Mouse (Mus musculus): Measurements from ENCODE around the gene Ccdc90b. TPM values are rescaled to one million over a fixed set of nuclear protein-coding genes. Genes with fewer than 3 reads are reported as not detected.

Ccdc90b gene
- polyA plus RNA-seq (2017; shearing (Covaris generic)): 10 to 100 TPM in 2 of 3 experiments, 1 to 10 TPM in 1; 8.3 to 14.3 (median 14.1) TPM

DNA sequence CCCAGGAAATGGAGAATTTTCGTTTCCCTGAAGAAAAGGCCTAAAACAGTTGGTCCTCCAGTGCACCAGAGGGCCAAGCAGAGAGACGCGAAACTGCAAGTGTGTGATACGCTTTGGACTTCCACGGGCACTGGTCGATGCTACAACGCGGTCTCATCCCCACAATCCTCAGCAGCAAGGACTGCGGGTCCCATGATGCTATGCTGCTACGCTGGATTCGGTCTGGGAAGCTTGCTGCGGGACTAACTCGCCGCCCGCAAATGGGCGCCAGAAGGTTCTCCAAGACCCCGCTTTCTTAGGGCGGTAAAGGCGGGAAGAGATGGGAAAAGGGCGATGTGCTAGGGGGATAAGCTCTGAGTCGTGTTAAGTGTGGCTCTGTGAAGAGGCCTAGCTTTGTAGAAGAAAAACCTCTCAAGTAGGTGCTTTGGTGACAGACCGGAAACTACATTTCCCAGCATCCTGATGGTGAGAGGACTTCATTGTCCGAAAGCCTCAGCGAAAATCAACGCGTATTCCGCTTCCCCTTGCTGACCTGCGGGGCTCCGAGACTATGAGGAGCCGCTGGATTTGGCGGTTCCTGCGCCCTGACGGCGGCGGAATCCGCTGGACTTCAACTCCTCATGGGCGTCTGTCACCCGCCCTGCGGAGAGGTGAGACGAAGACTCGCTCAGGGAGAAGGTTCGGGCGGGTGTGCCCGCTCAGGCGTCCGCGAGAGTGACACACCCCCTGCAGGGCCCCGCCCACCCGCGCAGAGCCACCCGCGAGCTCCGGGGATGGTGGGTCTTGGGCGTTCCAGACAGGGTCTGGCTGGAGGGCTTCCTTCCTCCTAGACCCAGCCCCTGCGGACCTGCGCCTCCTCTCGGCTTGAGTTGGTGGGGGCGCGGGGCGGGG, at the start of gene Ccdc90b:
Gene Ccdc90b (plus strand): TSS at position 164 of the 891 bp plus-strand sequence.
- ATAC-seq: peak; percentile 96

DNA sequence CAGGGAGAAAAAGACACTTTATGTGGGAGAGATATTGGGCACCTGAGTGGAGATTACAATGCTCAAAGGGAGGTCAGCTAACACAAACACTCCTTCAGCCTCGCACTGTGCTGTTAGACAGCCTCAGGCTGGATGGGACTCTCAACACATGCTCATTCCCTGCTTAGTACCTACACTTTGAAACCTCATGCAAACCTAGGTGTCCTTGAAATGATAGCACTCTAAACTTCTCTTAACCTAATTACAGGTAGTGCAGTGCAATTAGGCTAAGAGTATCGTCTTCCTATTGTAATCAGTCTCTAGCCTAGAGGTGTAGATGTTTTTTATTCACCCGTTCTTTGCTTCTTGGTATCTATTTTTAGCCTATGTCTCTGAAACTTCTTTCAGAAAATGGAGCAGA, 40.6 kb upstream of the Ccdc90b start:
- no peak for ATAC-seq

DNA sequence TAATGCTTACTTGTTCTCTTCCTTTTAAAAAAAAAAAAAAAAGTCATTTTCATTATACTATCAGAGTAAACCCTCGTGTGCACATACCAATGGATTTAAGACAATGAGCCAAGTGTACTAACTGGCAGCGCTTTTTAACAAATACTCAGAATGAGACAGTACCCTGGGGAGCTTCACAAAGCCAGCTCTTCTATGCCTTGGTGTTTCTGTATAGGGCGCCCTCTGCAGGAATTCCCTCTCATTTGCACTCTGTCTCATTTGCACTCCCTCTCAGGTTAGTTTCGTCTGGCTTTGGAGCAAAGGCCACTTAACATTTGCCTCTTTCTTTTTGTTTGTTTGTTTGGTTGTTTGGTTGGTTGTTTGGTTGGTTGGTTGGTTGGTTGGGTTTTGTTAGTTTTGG, 40.1 kb upstream of the Ccdc90b start:
- no peak for ATAC-seq

DNA sequence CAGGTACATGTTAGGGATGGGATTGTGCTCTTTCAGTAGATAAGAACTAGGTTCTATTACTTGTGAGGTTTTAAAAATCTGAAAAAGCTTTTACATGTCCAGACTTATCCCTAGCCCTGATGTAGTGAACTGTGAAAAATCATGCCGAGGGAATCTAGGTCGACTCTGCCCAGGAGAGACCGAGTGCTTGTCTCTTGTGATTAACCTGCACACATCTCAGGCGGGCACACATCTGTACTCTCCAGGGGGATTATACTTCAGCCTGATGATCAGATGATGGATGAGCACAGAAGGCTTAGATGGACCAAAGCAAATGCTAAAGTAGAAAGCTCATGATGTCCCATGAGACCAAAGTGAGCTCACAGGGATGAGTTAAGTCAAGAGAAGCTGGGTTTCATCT, 31.7 kb upstream of the Ccdc90b start:
- no peak for ATAC-seq

DNA sequence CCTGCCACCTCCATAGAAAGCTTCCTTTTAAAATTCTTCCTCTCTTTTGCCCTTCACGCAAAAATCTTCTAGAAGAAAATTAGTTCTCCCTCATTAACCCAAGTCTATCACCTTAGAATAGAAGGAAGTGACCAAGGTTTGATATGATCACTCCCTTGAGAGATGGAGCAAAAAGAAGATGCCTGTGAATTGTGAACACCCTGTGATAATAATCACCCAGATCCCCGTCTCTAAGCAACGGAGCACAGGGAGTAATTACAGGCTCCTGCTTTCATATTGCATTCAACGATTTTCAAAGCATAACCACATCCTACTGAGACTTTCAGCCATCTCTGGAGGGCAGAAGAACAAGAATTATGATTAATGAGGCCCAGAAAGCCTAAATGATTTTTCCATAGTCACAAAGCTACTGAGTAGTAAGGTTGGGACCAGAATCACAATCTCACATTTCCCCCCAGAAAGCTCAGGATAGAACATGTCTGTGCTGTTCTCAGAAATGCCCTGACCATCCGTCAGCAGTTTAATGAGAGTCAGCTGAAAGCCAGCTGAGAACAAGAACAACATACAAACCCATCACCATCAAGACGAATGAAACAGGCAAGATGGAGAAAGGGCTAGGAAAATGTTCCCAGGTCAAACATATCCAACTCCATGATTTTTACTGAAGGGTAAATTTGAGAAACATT, 28.5 kb upstream of the Ccdc90b start:
- ATAC-seq: no peak

DNA sequence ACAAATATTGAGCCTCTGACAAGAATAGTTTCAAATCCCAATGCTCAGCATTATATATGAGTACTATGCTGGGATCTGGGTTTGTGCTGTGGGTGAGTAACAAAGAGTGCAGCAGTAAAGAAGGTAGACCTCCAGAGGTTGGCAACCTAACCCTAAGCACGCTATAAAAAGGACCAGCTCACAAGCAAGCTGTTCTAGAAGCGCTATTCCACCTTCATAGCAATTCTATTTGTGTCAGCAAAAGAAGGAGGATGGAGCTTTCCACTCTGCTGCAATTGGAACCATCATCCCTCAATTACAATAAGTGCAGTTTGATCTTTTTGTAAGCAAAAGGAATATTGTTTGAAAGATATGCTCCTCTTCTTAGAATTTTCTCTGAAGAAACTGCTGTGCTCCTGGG, 14.2 kb upstream of the Ccdc90b start:
- ATAC-seq: no peak

DNA sequence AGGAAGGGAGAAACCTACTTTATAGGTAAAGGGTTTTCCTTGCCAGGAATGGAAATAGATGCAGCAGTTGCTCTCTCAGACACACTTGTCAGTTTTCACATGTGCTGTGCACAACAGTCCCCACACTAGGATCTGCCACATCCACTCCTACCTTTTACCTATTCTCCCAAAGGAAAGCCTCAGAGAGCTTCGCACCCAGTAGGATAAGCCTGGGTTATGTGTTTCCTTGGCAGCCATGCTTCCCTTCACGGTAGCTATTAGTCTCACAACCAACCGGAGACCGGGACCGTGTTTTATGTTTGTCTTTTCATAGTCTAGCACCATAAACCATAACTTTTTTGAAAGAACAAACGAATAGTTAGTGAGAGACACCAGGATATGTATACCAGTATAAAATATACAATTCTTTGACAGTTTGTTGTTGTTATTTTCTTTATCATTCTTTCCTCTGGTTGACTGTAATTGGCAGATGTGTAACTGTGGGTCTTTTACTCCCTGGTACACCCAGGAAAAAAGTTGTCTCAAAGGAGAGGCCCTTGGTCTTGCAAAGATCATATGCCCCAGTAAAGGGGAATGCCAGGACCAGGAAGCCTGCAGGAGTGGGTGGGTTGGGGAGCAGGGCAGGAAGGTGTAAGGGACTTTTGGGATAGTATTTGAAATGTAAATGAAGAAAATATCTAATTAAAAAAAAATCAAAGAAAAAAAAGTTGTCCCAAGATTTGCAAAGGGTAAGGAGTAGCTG, 10.5 kb upstream of the Ccdc90b start:
- ATAC-seq: no peak

DNA sequence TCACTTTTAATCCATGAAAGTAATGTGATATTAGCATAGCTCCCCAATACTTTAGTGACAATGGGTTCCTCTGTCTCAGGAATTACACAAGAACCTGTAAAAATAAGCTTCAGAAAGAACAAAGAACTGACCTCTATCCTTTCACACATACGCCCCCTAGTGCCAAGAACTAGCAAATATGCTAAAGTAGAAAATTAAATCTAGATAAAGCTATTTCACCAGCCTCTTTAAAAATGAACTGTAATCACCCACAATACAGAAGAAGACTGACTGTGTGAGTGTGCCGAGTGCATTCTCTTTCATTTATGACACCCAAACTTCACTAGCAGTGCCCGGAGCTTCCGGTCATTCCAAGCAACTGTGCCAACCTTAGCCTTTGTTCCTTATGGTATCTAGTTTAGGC, 10.0 kb upstream of the Ccdc90b start:
- peak; percentile 32 for ATAC-seq

DNA sequence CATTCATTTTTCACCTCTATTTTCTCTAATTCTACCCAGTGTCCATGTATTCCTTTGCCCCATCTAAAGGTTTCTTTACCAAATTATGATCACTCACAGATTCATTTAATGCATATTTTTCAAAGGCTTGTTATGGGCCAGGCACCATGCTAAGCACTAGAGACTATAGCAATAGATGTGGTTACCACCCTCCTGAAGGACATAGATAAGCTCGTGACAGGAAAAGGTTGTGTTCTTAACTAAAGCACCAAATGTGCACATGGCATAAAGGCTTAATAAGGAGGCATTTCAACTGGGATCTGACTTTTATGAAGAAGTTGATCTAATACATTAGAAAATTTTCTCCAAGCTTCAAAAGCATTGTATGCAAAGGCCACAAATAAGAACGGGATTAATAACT, 2.2 kb upstream of the Ccdc90b start:
- ATAC-seq: no peak

DNA sequence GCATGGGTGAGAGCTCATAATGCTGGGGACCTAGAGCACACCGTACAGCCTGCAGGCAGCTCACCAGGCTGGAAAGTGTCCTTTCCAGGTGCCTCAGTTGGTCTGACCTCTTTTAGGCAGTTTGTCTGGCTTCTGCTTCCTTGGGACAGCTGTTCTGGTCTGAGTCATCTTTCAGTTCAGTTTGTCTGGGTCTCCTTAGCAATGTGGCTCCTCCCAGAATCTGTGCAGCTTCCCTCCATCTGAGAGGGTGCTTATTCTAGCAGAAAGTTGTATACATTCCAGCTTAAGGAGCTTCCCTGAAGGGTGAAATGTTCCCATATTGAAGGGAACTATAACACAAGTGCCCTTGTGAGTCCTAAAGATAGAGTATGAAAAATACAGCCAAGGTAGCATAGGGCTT, 5.8 kb downstream of the Ccdc90b start:
- no peak for ATAC-seq

DNA sequence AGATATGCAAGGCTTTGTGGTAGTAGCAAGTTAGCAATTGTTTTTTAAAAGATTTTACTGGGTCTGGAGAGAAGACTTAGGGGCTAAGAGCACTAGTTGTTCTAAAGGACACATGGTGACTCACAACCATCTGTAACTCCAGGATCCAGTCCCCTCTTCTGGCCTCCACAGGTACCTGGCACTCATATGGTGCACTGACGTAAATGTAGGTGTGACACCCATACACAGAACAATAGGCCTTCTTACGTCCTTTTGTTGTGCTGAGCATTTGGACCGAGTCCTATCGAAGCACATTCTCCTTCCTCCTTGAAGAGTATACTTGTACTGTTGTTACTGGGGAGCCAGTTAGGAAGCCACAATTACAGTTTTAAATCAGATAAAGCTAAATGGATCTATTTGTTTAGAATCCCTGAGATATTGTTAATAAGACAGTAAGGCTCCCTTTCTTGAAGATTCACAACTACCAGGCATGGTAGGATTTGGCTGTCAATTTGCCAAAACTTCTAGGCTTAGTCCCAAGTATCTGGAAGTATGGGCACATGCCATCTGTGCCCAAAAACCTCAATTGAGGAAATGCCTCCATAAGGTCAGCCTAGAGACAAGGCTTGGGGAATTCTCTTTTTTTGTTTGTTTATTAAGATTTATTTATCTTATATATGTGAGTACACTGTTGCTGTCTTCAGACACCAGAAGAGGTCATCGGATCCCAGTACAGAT, 19.7 kb downstream of the Ccdc90b start:
- no peak for ATAC-seq

DNA sequence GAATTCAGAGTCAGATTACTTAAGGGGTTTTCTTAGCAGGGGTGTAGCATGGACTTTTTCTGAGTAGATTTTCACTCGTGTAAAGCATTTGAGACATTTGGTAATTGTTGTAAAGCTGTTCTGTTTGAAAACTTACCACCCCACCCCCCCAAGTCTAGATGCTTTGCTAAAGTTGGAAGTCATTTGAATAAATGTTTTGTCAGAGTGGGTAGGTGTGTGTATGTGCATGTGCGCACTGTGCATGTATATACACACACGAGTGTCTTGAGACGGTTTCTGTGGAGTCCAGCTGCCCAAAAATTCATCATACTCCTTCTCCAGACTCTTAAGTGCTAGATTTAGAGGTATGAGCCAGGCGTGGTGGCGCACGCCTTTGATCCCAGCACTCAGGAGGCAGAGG, 22.6 kb downstream of the Ccdc90b start:
- ATAC-seq: no peak

DNA sequence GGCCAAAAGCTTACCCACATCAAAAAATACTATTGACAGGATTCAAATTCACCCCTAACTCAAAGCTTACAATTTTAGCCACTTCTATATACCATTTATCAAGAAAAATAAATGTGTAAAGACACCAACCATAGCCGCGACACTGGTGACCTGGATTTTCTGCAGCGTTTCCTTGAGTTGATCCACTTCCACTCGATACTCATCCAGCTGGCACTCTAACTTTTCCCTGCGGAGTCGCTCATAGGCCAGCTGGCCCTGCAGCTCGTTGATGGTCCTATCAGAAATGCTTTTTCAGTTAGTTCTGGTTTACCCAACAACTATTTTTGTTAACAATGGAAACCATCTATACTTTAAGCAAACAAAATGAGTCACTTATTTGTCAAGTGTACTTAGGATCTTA, 29.0 kb downstream of the Ccdc90b start:
- ATAC-seq: no peak

DNA sequence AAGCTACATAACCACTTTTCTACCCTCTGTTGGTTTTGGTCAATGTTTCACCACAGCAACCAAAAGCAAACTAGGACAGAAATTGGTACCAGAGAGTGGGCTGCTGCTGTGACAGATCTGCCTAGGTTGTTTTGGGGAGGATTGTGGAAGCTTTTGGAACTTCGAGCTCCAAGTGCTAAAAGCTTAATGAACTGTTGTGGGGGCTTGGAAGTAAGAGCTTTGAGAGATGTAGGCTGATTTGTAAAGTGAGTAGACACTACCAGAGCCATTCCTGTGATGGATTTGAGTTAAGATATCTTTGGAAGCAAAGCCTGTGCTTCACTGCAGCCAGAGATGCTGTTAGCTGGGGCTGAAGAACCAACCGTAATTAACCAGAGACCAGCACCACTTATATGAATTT, 29.9 kb downstream of the Ccdc90b start:
- no peak for ATAC-seq

DNA sequence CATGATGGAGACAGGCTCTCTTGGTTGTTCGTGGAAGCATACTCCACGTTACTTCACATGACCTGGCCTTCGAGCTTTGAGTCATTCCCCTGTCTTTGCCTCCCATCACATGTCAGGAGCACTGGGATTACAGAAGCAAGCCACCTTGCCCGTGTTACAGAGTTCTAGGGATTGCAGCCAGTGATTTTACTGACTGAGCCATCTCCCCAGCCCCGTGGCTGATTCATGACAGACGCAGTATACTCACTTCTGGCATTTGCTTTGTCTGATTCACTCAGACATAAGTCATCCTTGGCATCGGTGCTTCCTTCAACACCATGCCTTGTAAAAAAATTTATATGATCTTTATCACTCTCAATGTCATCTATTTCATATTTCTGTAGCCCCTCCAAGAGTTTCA, 44.0 kb downstream of the Ccdc90b start:
- ATAC-seq: no peak

DNA sequence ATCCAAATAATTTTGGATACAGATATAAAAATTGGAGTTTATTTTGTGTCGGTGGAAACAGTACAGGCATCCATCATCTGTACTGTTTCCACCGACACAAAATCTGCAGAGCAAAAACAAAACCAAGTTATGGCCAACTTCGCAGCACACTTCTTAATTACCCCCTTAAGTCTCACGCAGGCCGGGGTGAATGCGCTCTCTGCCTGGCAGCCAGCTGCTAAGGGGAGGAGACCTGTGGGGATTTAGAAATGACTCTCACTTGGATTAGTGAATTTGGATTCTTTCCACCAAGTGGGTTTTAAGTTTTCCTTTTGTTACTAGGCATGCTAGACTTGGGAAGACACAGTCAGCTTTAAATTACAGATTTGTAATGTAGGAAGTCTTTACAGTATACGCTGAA, 49.9 kb downstream of the Ccdc90b start:
- ATAC-seq: no peak

DNA sequence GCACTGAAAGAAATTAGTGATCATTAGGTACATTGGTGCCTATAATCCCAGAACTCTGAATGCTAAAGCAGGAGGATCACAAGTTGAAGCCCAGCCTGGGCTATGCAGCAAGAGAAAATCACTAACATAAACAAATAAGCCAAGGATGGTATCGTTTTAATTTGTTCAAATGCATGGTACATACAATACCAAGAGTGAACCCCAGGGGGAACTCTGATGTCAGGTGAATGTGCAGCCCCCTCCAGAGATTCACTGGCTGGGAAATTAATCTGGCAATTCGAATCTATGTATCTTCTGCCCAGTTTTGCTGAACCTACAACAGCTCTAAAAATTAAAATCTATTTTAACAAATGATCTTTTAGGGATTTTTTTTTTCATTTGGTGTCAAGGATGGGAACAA, 63.5 kb downstream of the Ccdc90b start:
- peak; percentile 60 for ATAC-seq

DNA sequence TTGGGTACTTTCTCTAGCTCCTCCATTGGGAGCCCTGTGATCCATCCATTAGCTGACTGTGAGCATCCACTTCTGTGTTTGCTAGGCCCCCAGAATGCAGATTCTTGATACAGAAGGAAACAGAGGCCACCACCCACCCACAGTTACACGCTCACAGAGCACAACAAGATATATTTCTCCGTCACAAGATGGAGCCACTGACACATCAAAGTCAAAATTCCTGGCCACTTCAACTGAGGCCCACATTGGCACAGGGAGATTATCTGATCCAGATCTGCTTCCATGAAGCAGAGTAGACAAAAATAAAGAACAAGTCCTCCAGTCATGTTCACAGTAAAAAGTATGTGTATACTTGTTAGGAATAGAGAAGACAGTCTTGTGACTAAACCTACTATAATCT, 69.2 kb downstream of the Ccdc90b start:
- ATAC-seq: no peak
